Mouse (Mus musculus) left cerebral cortex, postnatal 14 days (tissue): ENCODE data around the gene Tspan18. TPM values are rescaled to one million over a fixed set of nuclear protein-coding genes. Genes with fewer than 3 reads are reported as not detected.

Experiments
- DNase-seq, 2 experiments: peaks; one replicate each; pipeline ENCODE4 v3.0.0; 2021 to 2022; ENCODE audit warnings: low spot score in 2 of 2, mixed read lengths in 1 of 2
- intact Hi-C: fragments of 180-260 bp; cut with DNase I; formaldehyde crosslinking; loops from one replicate; pipeline ENCODE4 v1.15.1; 2025
- total RNA-seq, 2 experiments: library from RNA; stranded (reverse); gene quantifications; 2 replicates each; pipeline ENCODE4 v1.2.3; 2021

Gene Tspan18
- total RNA-seq, 2 experiments from 2014 or later = 3.5 to 7.4 TPM

GRCm38 (mm10) chr2:93273916-93274315 lies 60.4 kb downstream of the Tspan18 start:
- intact Hi-C loops = no loop called here
- DNase-seq = no peak

- DNase-seq = no peak
- intact Hi-C loops = no loop called here
Measured at GRCm38 (mm10) chr2:93270083-93270482, 64.2 kb downstream of the Tspan18 start.

GRCm38 (mm10) chr2:93269611-93270010 lies 64.7 kb downstream of the Tspan18 start:
- no peak for DNase-seq
- intact Hi-C loops = no loop called here

GRCm38 (mm10) chr2:93268711-93269270 lies 65.5 kb downstream of the Tspan18 start:
- intact Hi-C loops = no loop called here

GRCm38 (mm10) chr2:93267791-93268190 lies 66.5 kb downstream of the Tspan18 start:
- intact Hi-C loops = no loop called here
- DNase-seq = no peak

More at GRCm38 (mm10) chr2:93268711-93269270, 65.5 kb downstream of the Tspan18 start:
- no peak for DNase-seq

GRCm38 (mm10) chr2:93266565-93267169 lies 67.6 kb downstream of the Tspan18 start:
- no peak for DNase-seq
- intact Hi-C loops = no loop called here

- intact Hi-C loops = no loop called here
- DNase-seq = no peak
Measured at GRCm38 (mm10) chr2:93262291-93263285, 71.7 kb downstream of the Tspan18 start.

GRCm38 (mm10) chr2:93261521-93262290 lies 72.6 kb downstream of the Tspan18 start:
- intact Hi-C loops = no loop called here
- DNase-seq = no peak

- intact Hi-C loops = no loop called here
- no peak for DNase-seq
Measured at GRCm38 (mm10) chr2:93257634-93258033, 76.7 kb downstream of the Tspan18 start.

GRCm38 (mm10) chr2:93256735-93257405 lies 77.4 kb downstream of the Tspan18 start:
- DNase-seq = no peak
- intact Hi-C loops = no loop called here

GRCm38 (mm10) chr2:93252356-93252755 lies 81.9 kb downstream of the Tspan18 start:
- intact Hi-C loops = no loop called here
- peak; percentile 24 to 35 for DNase-seq

- DNase-seq = no peak
- intact Hi-C loops = no loop called here
Measured at GRCm38 (mm10) chr2:93250611-93251010, 83.7 kb downstream of the Tspan18 start.

GRCm38 (mm10) chr2:93249058-93249457 lies 85.2 kb downstream of the Tspan18 start:
- DNase-seq = no peak
- intact Hi-C loops = no loop called here

GRCm38 (mm10) chr2:93244090-93244443 lies 90.2 kb downstream of the Tspan18 start:
- DNase-seq = no peak
- intact Hi-C loops = no loop called here

- intact Hi-C loops = no loop called here
- no peak for DNase-seq
Measured at GRCm38 (mm10) chr2:93243439-93244089, 90.7 kb downstream of the Tspan18 start.

- intact Hi-C loops = no loop called here
- no peak for DNase-seq
Measured at GRCm38 (mm10) chr2:93242166-93242565, 92.1 kb downstream of the Tspan18 start.

- DNase-seq = no peak
- intact Hi-C loops = no loop called here
Measured at GRCm38 (mm10) chr2:93238864-93239263, 95.4 kb downstream of the Tspan18 start.

GRCm38 (mm10) chr2:93237055-93237454 lies 97.2 kb downstream of the Tspan18 start:
- intact Hi-C loops = no loop called here
- DNase-seq = no peak

- intact Hi-C loops = no loop called here
- DNase-seq = no peak
Measured at GRCm38 (mm10) chr2:93232141-93232540, 102.2 kb downstream of the Tspan18 start.
